Mouse (Mus musculus): ENCODE measurements around the gene Bpifa3. TPM values are rescaled to one million over a fixed set of nuclear protein-coding genes. Genes with fewer than 3 reads are reported as not detected.

Bpifa3 gene
- polyA plus RNA-seq, 1 experiment from 2014 or later = not detected

Other genes with a start within 250 kb of the Bpifa3 start
- not detected in 2 replicates for gene Bpifb6, start 229.9 kb upstream of the Bpifa3 start, polyA plus RNA-seq (2014; fragmentation: Nextera tagmentation; extraction: Ambion mirVana)
- gene Bpifb3, start 212.1 kb upstream of the Bpifa3 start, polyA plus RNA-seq (2014; fragmentation: Nextera tagmentation; extraction: Ambion mirVana) = not detected in 2 replicates
- gene Bpifb4, start 192.1 kb upstream of the Bpifa3 start, polyA plus RNA-seq (2014; fragmentation: Nextera tagmentation; extraction: Ambion mirVana) = not detected in 2 replicates
- gene Bpifa6, start 155.4 kb upstream of the Bpifa3 start, polyA plus RNA-seq (2014; fragmentation: Nextera tagmentation; extraction: Ambion mirVana) = not detected in 2 replicates
- not detected in 2 replicates for gene Bpifa2, start 122.1 kb upstream of the Bpifa3 start, polyA plus RNA-seq (2014; fragmentation: Nextera tagmentation; extraction: Ambion mirVana)
- not detected in 2 replicates for gene Bpifa1, start 12.5 kb downstream of the Bpifa3 start, polyA plus RNA-seq (2014; fragmentation: Nextera tagmentation; extraction: Ambion mirVana)
- gene Bpifa5, start 32.3 kb downstream of the Bpifa3 start, polyA plus RNA-seq (2014; fragmentation: Nextera tagmentation; extraction: Ambion mirVana) = not detected in 2 replicates
- not detected in 2 replicates for gene Bpifb1, start 60.5 kb downstream of the Bpifa3 start, polyA plus RNA-seq (2014; fragmentation: Nextera tagmentation; extraction: Ambion mirVana)
- 0.15 TPM in 1 of 2 replicates, not detected in the other for gene Bpifb5, start 93.4 kb downstream of the Bpifa3 start, polyA plus RNA-seq (2014; fragmentation: Nextera tagmentation; extraction: Ambion mirVana)
- not detected in 2 replicates for gene Bpifb9a, start 127.5 kb downstream of the Bpifa3 start, polyA plus RNA-seq (2014; fragmentation: Nextera tagmentation; extraction: Ambion mirVana)
- not detected in 2 replicates for gene Bpifb9b, start 176.9 kb downstream of the Bpifa3 start, polyA plus RNA-seq (2014; fragmentation: Nextera tagmentation; extraction: Ambion mirVana)
- gene Cdk5rap1, start 242.7 kb downstream of the Bpifa3 start, polyA plus RNA-seq (2014; fragmentation: Nextera tagmentation; extraction: Ambion mirVana) = 15.8 and 16.0 TPM in 2 replicates